23 mouse cellular contexts compared by ENCODE assay signal in the genomic region with DNA sequence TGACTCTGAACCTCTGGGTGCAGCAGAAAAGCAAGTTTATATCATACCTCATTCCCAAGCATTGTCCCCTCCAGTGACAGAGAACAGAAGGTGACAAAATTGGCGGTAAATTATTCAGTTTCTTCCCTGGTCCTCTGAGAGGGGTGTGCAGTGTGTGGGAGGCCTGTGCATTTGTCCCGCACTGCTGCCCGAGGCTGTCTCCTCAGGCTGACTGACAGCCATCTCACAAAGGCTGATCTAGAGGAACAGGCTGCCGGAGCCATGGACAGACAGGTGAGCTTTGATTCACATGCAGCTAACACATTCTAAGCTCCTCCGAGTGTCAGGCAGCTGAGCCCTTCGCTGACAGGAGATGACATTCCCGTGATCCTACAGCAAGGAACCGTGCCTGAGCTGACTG.
DNase-seq lines count a peak whose midpoint lies in the region; ATAC-seq lines count a peak whose summit lies in the region.
"Had no signal": no experiment of that assay in that cellular context is flagged by ENCODE, and none has a peak within 500 bp of the region (broad histone marks: within the 10 kb centered on the region; RNA-seq: fewer than 3 reads in every experiment).

No protein-coding gene starts in this region.

- no peak overlapping the region for H3K27ac ChIP-seq in forebrain, embryonic 15.5 days (replicated peaks)
- no peak overlapping the region for H3K27ac ChIP-seq in forebrain, embryonic 11.5 days (ENCODE audit: low read depth, low read length)
- H3K27ac ChIP-seq in hindbrain, embryonic 16.5 days (ENCODE audit: low read depth, low read length) = no peak overlapping the region
- no peak overlapping the region for H3K27ac ChIP-seq in hindbrain, embryonic 14.5 days
- H3K27ac ChIP-seq in midbrain, embryonic 14.5 days (replicated peaks; ENCODE audit: low read depth, low read length) = 0 out of 2 replicates have a peak overlapping the region, but pooled peaks have one; percentile 13
- no peak overlapping the region for H3K27ac ChIP-seq in midbrain, embryonic 11.5 days (ENCODE audit: low read depth, low read length)
- H3K27ac ChIP-seq: embryonic facial prominence, embryonic 13.5 days; gastrocnemius, adult 2 months; heart, embryonic 13.5 days; hindbrain, embryonic 15.5 days had no signal

- DNase-seq in forebrain, embryonic 11.5 days (ENCODE audit: low spot score) = no peak
- no peak for DNase-seq in hindbrain, embryonic 14.5 days (ENCODE audit: low spot score)
- DNase-seq in midbrain, embryonic 14.5 days = no peak
- DNase-seq in midbrain, embryonic 11.5 days (ENCODE audit: low spot score, missing footprints) = no peak
- DNase-seq in kidney, postnatal 4 days = no peak
- DNase-seq: adrenal gland, adult 8-10 months; adrenal gland, postnatal 36 days; B cell, adult 2 months; cerebellum, adult 11-12 months; cerebellum, adult 9-10 months; cerebellum, postnatal 36 days; gastrocnemius, adult 2 months; gastrocnemius, postnatal 25 days; heart, postnatal 36 days had no signal

- no peak overlapping the region for H3K4me2 ChIP-seq in forebrain, embryonic 15.5 days (replicated peaks)
- no peak overlapping the region for H3K4me2 ChIP-seq in forebrain, embryonic 11.5 days (ENCODE audit: low read depth, low read length, severe bottlenecking)
- no peak overlapping the region for H3K4me2 ChIP-seq in hindbrain, embryonic 16.5 days (ENCODE audit: low read length)
- H3K4me2 ChIP-seq in hindbrain, embryonic 14.5 days (replicated peaks) = no peak overlapping the region
- H3K4me2 ChIP-seq in midbrain, embryonic 14.5 days (ENCODE audit: low read length) = no peak overlapping the region
- no peak overlapping the region for H3K4me2 ChIP-seq in midbrain, embryonic 11.5 days
- H3K4me2 ChIP-seq: embryonic facial prominence, embryonic 13.5 days; heart, embryonic 13.5 days; hindbrain, embryonic 15.5 days had no signal

- no peaks in the 10 kb centered on the region for H3K36me3 ChIP-seq in forebrain, embryonic 15.5 days
- no peaks in the 10 kb centered on the region for H3K36me3 ChIP-seq in forebrain, embryonic 11.5 days (ENCODE audit: control insufficient read depth, insufficient read depth, low read length)
- H3K36me3 ChIP-seq in hindbrain, embryonic 16.5 days (ENCODE audit: control insufficient read depth, insufficient read depth, low read length) = no peaks in the 10 kb centered on the region
- no peaks in the 10 kb centered on the region for H3K36me3 ChIP-seq in hindbrain, embryonic 14.5 days (replicated peaks; ENCODE audit: control insufficient read depth, insufficient read depth)
- H3K36me3 ChIP-seq in midbrain, embryonic 14.5 days (ENCODE audit: control insufficient read depth, insufficient read depth, low read length) = no peaks in the 10 kb centered on the region
- H3K36me3 ChIP-seq in midbrain, embryonic 11.5 days (ENCODE audit: control insufficient read depth, insufficient read depth, low read length) = no peaks in the 10 kb centered on the region
- H3K36me3 ChIP-seq: embryonic facial prominence, embryonic 13.5 days; G1E; heart, embryonic 13.5 days; hindbrain, embryonic 15.5 days had no signal

- no peaks in the 10 kb centered on the region for H3K27me3 ChIP-seq in forebrain, embryonic 15.5 days
- no peaks in the 10 kb centered on the region for H3K27me3 ChIP-seq in forebrain, embryonic 11.5 days (ENCODE audit: control insufficient read depth, insufficient read depth, low read length)
- H3K27me3 ChIP-seq in hindbrain, embryonic 16.5 days (replicated peaks; ENCODE audit: control insufficient read depth, insufficient read depth, low read length) = no peaks in the 10 kb centered on the region
- H3K27me3 ChIP-seq in hindbrain, embryonic 14.5 days (ENCODE audit: control insufficient read depth, insufficient read depth, low read length) = no peaks in the 10 kb centered on the region
- no peaks in the 10 kb centered on the region for H3K27me3 ChIP-seq in midbrain, embryonic 14.5 days (ENCODE audit: control insufficient read depth, insufficient read depth, low read length)
- no peaks in the 10 kb centered on the region for H3K27me3 ChIP-seq in midbrain, embryonic 11.5 days (ENCODE audit: control insufficient read depth, insufficient read depth, low read length)
- H3K27me3 ChIP-seq: heart, embryonic 13.5 days; hindbrain, embryonic 15.5 days had no signal

- no peaks in the 10 kb centered on the region for H3K4me1 ChIP-seq in forebrain, embryonic 15.5 days
- H3K4me1 ChIP-seq in forebrain, embryonic 11.5 days (replicated peaks; ENCODE audit: control insufficient read depth, insufficient read depth, low read length) = no peaks in the 10 kb centered on the region
- H3K4me1 ChIP-seq in hindbrain, embryonic 16.5 days (ENCODE audit: control insufficient read depth, insufficient read depth, low read depth, low read length) = no peaks in the 10 kb centered on the region
- no peaks in the 10 kb centered on the region for H3K4me1 ChIP-seq in hindbrain, embryonic 14.5 days (replicated peaks; ENCODE audit: control insufficient read depth, insufficient read depth, low read length)
- H3K4me1 ChIP-seq in midbrain, embryonic 14.5 days (ENCODE audit: control insufficient read depth, insufficient read depth, low read length) = no peaks in the 10 kb centered on the region
- H3K4me1 ChIP-seq in midbrain, embryonic 11.5 days (ENCODE audit: control insufficient read depth, insufficient read depth, low read length) = no peaks in the 10 kb centered on the region
- H3K4me1 ChIP-seq: heart, embryonic 13.5 days; hindbrain, embryonic 15.5 days had no signal

- no peaks in the 10 kb centered on the region for H3K9me3 ChIP-seq in forebrain, embryonic 15.5 days
- H3K9me3 ChIP-seq in forebrain, embryonic 11.5 days (ENCODE audit: control insufficient read depth, low read length) = no peaks in the 10 kb centered on the region
- no peaks in the 10 kb centered on the region for H3K9me3 ChIP-seq in hindbrain, embryonic 16.5 days (ENCODE audit: control insufficient read depth, low read length)
- no peaks in the 10 kb centered on the region for H3K9me3 ChIP-seq in hindbrain, embryonic 14.5 days (ENCODE audit: control insufficient read depth, low read length)
- H3K9me3 ChIP-seq in midbrain, embryonic 14.5 days (ENCODE audit: control insufficient read depth, low read length) = no peaks in the 10 kb centered on the region
- no peaks in the 10 kb centered on the region for H3K9me3 ChIP-seq in midbrain, embryonic 11.5 days (ENCODE audit: control insufficient read depth, low read length)
- H3K9me3 ChIP-seq: embryonic facial prominence, embryonic 13.5 days; hindbrain, embryonic 15.5 days had no signal

- ATAC-seq in forebrain, embryonic 15.5 days (replicated peaks) = 0 out of 2 replicates have a peak, but pooled peaks have one; percentile 26
- no peak for ATAC-seq in forebrain, embryonic 11.5 days (replicated peaks; ENCODE audit: low FRiP score)
- 0 out of 2 replicates have a peak, but pooled peaks have one; percentile 40 for ATAC-seq in hindbrain, embryonic 16.5 days
- no peak for ATAC-seq in hindbrain, embryonic 14.5 days (ENCODE audit: low FRiP score)
- ATAC-seq in midbrain, embryonic 14.5 days (ENCODE audit: low FRiP score, low TSS enrichment) = no peak
- ATAC-seq in midbrain, embryonic 11.5 days (ENCODE audit: low FRiP score) = no peak
- ATAC-seq: CD4-positive, CD25-positive, alpha-beta regulatory T cell, adult 4 months; inflammation-experienced regulatory T-cells, adult 6 months; intestine, postnatal 0 days had no signal

- WGBS in forebrain, embryonic 15.5 days = 64% methylated on average over 8 of the region's 8 CpGs
- 82% methylated on average over 8 of the region's 8 CpGs for WGBS in forebrain, embryonic 11.5 days
- 57% methylated on average over 8 of the region's 8 CpGs for WGBS in hindbrain, embryonic 16.5 days
- 54% methylated on average over 8 of the region's 8 CpGs for whole genome bisulfite sequencing in hindbrain, embryonic 14.5 days
- WGBS in midbrain, embryonic 14.5 days = 47% methylated on average over 8 of the region's 8 CpGs
- WGBS in midbrain, embryonic 11.5 days = 75% methylated on average over 8 of the region's 8 CpGs

- no peak overlapping the region for H3K4me3 ChIP-seq in forebrain, embryonic 15.5 days
- H3K4me3 ChIP-seq in forebrain, embryonic 11.5 days (ENCODE audit: low read depth, low read length) = no peak overlapping the region
- H3K4me3 ChIP-seq in hindbrain, embryonic 16.5 days (ENCODE audit: low read length) = no peak overlapping the region
- no peak overlapping the region for H3K4me3 ChIP-seq in hindbrain, embryonic 14.5 days (replicated peaks; ENCODE audit: low read length)
- no peak overlapping the region for H3K4me3 ChIP-seq in midbrain, embryonic 14.5 days (replicated peaks; ENCODE audit: low read depth, low read length)
- H3K4me3 ChIP-seq in midbrain, embryonic 11.5 days (ENCODE audit: low read depth, low read length) = no peak overlapping the region
- H3K4me3 ChIP-seq: embryonic facial prominence, embryonic 13.5 days; gastrocnemius, adult 2 months; heart, embryonic 13.5 days; hindbrain, embryonic 15.5 days had no signal

- no peak overlapping the region for H3K9ac ChIP-seq in forebrain, embryonic 15.5 days (replicated peaks)
- no peak overlapping the region for H3K9ac ChIP-seq in forebrain, embryonic 11.5 days (ENCODE audit: low read length)
- no peak overlapping the region for H3K9ac ChIP-seq in hindbrain, embryonic 16.5 days (ENCODE audit: low read depth, low read length)
- no peak overlapping the region for H3K9ac ChIP-seq in hindbrain, embryonic 14.5 days
- H3K9ac ChIP-seq in midbrain, embryonic 14.5 days (replicated peaks; ENCODE audit: low read length) = no peak overlapping the region
- H3K9ac ChIP-seq in midbrain, embryonic 11.5 days (ENCODE audit: low read length) = no peak overlapping the region
- H3K9ac ChIP-seq: embryonic facial prominence, embryonic 13.5 days; heart, embryonic 13.5 days; hindbrain, embryonic 15.5 days had no signal

Comparison
In these comparisons a context has a peak if more than half of its experiments do, and no peak if none do; other contexts are left out.
1. ATAC-seq: peak in forebrain, embryonic 15.5 days (single experiment) and hindbrain, embryonic 16.5 days (single experiment); none in forebrain, embryonic 11.5 days (single experiment), hindbrain, embryonic 14.5 days (single experiment), midbrain, embryonic 14.5 days (single experiment) and midbrain, embryonic 11.5 days (single experiment).